Mouse (Mus musculus): ENCODE measurements around the gene Col4a1. TPM values are rescaled to one million over a fixed set of nuclear protein-coding genes. Genes with fewer than 3 reads are reported as not detected.

The Col4a1 gene
- polyA plus RNA-seq, 1 experiment from 2014 or later = 123 TPM

GRCm38 (mm10) chr8:11169383-11169782 is 143.2 kb downstream of the Col4a1 start:
- H3K9ac ChIP-seq (replicated peaks; ENCODE audit: low read length) = no peak overlapping the region
- no peaks in the 10 kb centered on the region for H3K27me3 ChIP-seq (ENCODE audit: control insufficient read depth, insufficient read depth, low read length)
- H3K9me3 ChIP-seq (ENCODE audit: control insufficient read depth, low read length) = no peaks in the 10 kb centered on the region
- no peak overlapping the region for H3K4me3 ChIP-seq (replicated peaks; ENCODE audit: low read depth, low read length)
- DNase-seq (no peak), ATAC-seq (ENCODE audit: low FRiP score, low TSS enrichment) (no peak)
- no peak overlapping the region for H3K27ac ChIP-seq (replicated peaks; ENCODE audit: low read depth, low read length)
- H3K4me1 ChIP-seq (ENCODE audit: control insufficient read depth, insufficient read depth, low read length) = no peaks in the 10 kb centered on the region
- no peak overlapping the region for H3K4me2 ChIP-seq (ENCODE audit: low read length)
- no peaks in the 10 kb centered on the region for H3K36me3 ChIP-seq (ENCODE audit: control insufficient read depth, insufficient read depth, low read length)
- WGBS = 80% methylated on average over 2 of the region's 2 CpGs

DNA sequence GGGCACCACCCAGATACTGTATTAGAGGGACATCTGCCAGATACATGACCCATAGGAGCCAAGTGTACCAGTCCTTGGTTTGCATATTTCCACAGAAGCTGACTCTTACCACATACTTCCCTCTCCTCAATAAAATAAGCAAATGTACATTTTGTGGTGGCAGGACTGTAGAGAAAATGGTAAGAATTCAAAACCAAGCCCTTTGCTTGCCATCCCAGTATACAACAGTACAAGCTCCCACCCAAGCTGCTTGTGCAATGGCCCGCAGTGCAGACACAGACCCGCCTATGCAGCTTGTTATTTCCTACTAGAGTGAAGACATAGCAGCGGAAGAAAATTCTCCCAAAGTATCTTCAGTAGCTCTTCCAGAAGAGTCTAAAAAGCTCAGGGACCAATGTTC is 143.8 kb downstream of the Col4a1 start:
- Histone ChIP-seq H3K4me3 (replicated peaks; ENCODE audit: low read depth, low read length) (no peak overlapping the region), H3K27ac (replicated peaks; ENCODE audit: low read depth, low read length) (no peak overlapping the region), H3K9ac (replicated peaks; ENCODE audit: low read length) (no peak overlapping the region), H3K4me1 (ENCODE audit: control insufficient read depth, insufficient read depth, low read length) (no peaks in the 10 kb centered on the region), H3K27me3 (ENCODE audit: control insufficient read depth, insufficient read depth, low read length) (no peaks in the 10 kb centered on the region), H3K9me3 (ENCODE audit: control insufficient read depth, low read length) (no peaks in the 10 kb centered on the region), H3K4me2 (ENCODE audit: low read length) (no peak overlapping the region), H3K36me3 (ENCODE audit: control insufficient read depth, insufficient read depth, low read length) (no peaks in the 10 kb centered on the region)
- WGBS = 92% methylated on average over 3 of the region's 3 CpGs
- no peak for ATAC-seq (ENCODE audit: low FRiP score, low TSS enrichment)
- no peak for DNase-seq

GRCm38 (mm10) chr8:11167955-11168354 is 144.7 kb downstream of the Col4a1 start:
- no peak overlapping the region for H3K4me2 ChIP-seq (ENCODE audit: low read length)
- H3K27me3 ChIP-seq (ENCODE audit: control insufficient read depth, insufficient read depth, low read length) = no peaks in the 10 kb centered on the region
- WGBS = 89% methylated on average over 9 of the region's 9 CpGs
- H3K4me1 ChIP-seq (ENCODE audit: control insufficient read depth, insufficient read depth, low read length) = no peaks in the 10 kb centered on the region
- H3K9me3 ChIP-seq (ENCODE audit: control insufficient read depth, low read length) = no peaks in the 10 kb centered on the region
- H3K27ac ChIP-seq (replicated peaks; ENCODE audit: low read depth, low read length) = no peak overlapping the region
- no peaks in the 10 kb centered on the region for H3K36me3 ChIP-seq (ENCODE audit: control insufficient read depth, insufficient read depth, low read length)
- no peak overlapping the region for H3K4me3 ChIP-seq (replicated peaks; ENCODE audit: low read depth, low read length)
- DNase-seq (no peak), ATAC-seq (ENCODE audit: low FRiP score, low TSS enrichment) (no peak)
- H3K9ac ChIP-seq (replicated peaks; ENCODE audit: low read length) = no peak overlapping the region

DNA sequence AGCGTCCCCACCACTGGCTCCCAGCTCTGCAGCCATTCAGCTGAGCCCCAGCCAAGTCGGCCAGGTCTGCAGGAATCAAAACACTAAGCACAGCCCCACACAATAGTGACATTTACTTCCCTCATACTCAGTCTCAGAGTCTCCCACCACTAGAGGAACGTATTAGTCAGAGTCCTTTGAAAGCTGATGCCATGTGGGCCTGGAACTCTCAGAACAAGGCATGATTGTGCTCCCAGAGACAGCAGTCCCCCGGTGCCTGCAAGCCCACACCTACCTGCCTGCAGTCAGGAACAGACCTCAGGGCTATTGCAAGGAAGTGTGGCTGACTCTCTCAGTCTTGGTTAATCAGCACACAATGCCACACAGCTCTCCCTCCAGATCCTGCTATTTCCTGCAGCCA is 147.0 kb downstream of the Col4a1 start:
- Histone ChIP-seq H3K9ac (replicated peaks; ENCODE audit: low read length) (no peak overlapping the region), H3K9me3 (ENCODE audit: control insufficient read depth, low read length) (no peaks in the 10 kb centered on the region), H3K27ac (replicated peaks; ENCODE audit: low read depth, low read length) (no peak overlapping the region), H3K4me1 (ENCODE audit: control insufficient read depth, insufficient read depth, low read length) (no peaks in the 10 kb centered on the region), H3K36me3 (ENCODE audit: control insufficient read depth, insufficient read depth, low read length) (no peaks in the 10 kb centered on the region), H3K4me3 (replicated peaks; ENCODE audit: low read depth, low read length) (no peak overlapping the region), H3K27me3 (ENCODE audit: control insufficient read depth, insufficient read depth, low read length) (no peaks in the 10 kb centered on the region), H3K4me2 (ENCODE audit: low read length) (no peak overlapping the region)
- ATAC-seq (ENCODE audit: low FRiP score, low TSS enrichment) (no peak), DNase-seq (no peak)
- WGBS = 53% methylated on average over 4 of the region's 4 CpGs

GRCm38 (mm10) chr8:11156319-11156692 is 156.3 kb downstream of the Col4a1 start:
- DNase-seq (no peak), ATAC-seq (ENCODE audit: low FRiP score, low TSS enrichment) (no peak)
- Histone ChIP-seq H3K36me3 (ENCODE audit: control insufficient read depth, insufficient read depth, low read length) (no peaks in the 10 kb centered on the region), H3K9me3 (ENCODE audit: control insufficient read depth, low read length) (no peaks in the 10 kb centered on the region), H3K4me1 (ENCODE audit: control insufficient read depth, insufficient read depth, low read length) (no peaks in the 10 kb centered on the region), H3K4me3 (replicated peaks; ENCODE audit: low read depth, low read length) (no peak overlapping the region), H3K27me3 (ENCODE audit: control insufficient read depth, insufficient read depth, low read length) (no peaks in the 10 kb centered on the region), H3K27ac (replicated peaks; ENCODE audit: low read depth, low read length) (no peak overlapping the region), H3K4me2 (ENCODE audit: low read length) (no peak overlapping the region), H3K9ac (replicated peaks; ENCODE audit: low read length) (no peak overlapping the region)
- 93% methylated on average over 2 of the region's 2 CpGs for WGBS

GRCm38 (mm10) chr8:11155579-11156318 is 156.9 kb downstream of the Col4a1 start:
- Histone ChIP-seq H3K27me3 (ENCODE audit: control insufficient read depth, insufficient read depth, low read length) (no peaks in the 10 kb centered on the region), H3K27ac (replicated peaks; ENCODE audit: low read depth, low read length) (no peak overlapping the region), H3K36me3 (ENCODE audit: control insufficient read depth, insufficient read depth, low read length) (no peaks in the 10 kb centered on the region), H3K4me1 (ENCODE audit: control insufficient read depth, insufficient read depth, low read length) (no peaks in the 10 kb centered on the region), H3K4me2 (ENCODE audit: low read length) (no peak overlapping the region), H3K9me3 (ENCODE audit: control insufficient read depth, low read length) (no peaks in the 10 kb centered on the region), H3K4me3 (replicated peaks; ENCODE audit: low read depth, low read length) (no peak overlapping the region), H3K9ac (replicated peaks; ENCODE audit: low read length) (no peak overlapping the region)
- ATAC-seq (ENCODE audit: low FRiP score, low TSS enrichment) = no peak
- no peak for DNase-seq
- 91% methylated on average over 9 of the region's 9 CpGs for WGBS

GRCm38 (mm10) chr8:11150268-11150667 is 162.4 kb downstream of the Col4a1 start:
- Histone ChIP-seq H3K4me1 (ENCODE audit: control insufficient read depth, insufficient read depth, low read length) (no peaks in the 10 kb centered on the region), H3K36me3 (ENCODE audit: control insufficient read depth, insufficient read depth, low read length) (no peaks in the 10 kb centered on the region), H3K27ac (replicated peaks; ENCODE audit: low read depth, low read length) (no peak overlapping the region), H3K4me3 (replicated peaks; ENCODE audit: low read depth, low read length) (no peak overlapping the region), H3K27me3 (ENCODE audit: control insufficient read depth, insufficient read depth, low read length) (no peaks in the 10 kb centered on the region), H3K9ac (replicated peaks; ENCODE audit: low read length) (no peak overlapping the region), H3K9me3 (ENCODE audit: control insufficient read depth, low read length) (no peaks in the 10 kb centered on the region), H3K4me2 (ENCODE audit: low read length) (no peak overlapping the region)
- WGBS = 92% methylated on average over 3 of the region's 3 CpGs
- DNase-seq (no peak), ATAC-seq (ENCODE audit: low FRiP score, low TSS enrichment) (no peak)

DNA sequence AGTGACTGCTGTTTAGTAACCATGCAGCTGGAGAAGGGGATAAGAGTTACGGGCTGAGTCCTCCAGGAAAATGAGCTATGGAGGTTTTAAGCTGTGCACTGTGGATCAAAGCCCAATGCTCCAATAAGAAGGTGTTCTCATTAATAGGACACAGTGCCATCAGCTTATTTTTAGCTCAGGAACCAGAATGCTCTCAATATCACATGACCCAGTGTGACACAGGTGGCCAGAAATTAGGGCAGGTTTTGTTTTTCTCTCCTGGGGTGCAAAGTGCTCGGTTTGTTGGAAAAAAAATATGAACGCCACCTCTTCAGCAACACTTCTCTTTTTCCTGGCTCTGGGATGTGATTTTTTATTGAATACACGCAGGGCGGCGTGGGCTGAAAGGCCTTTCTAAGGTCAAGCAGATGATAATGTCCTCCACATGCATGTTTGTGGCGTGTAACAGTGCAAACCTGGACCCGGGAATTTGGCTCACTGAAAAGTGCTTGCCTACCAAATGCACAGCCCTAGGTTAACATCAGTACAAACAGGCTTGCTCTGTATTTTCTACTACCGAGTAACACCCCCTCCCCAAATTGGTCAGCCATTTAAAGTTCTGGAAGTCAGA is 163.3 kb downstream of the Col4a1 start:
- H3K9me3 ChIP-seq (ENCODE audit: control insufficient read depth, low read length) = no peaks in the 10 kb centered on the region
- ATAC-seq (ENCODE audit: low FRiP score, low TSS enrichment) (no peak), DNase-seq (no peak)
- H3K4me1 ChIP-seq (ENCODE audit: control insufficient read depth, insufficient read depth, low read length) = no peaks in the 10 kb centered on the region
- H3K36me3 ChIP-seq (ENCODE audit: control insufficient read depth, insufficient read depth, low read length) = no peaks in the 10 kb centered on the region
- no peak overlapping the region for H3K4me2 ChIP-seq (ENCODE audit: low read length)
- no peak overlapping the region for H3K4me3 ChIP-seq (replicated peaks; ENCODE audit: low read depth, low read length)
- H3K27ac ChIP-seq (replicated peaks; ENCODE audit: low read depth, low read length) = no peak overlapping the region
- WGBS = 90% methylated on average over 9 of the region's 9 CpGs
- no peaks in the 10 kb centered on the region for H3K27me3 ChIP-seq (ENCODE audit: control insufficient read depth, insufficient read depth, low read length)
- no peak overlapping the region for H3K9ac ChIP-seq (replicated peaks; ENCODE audit: low read length)

DNA sequence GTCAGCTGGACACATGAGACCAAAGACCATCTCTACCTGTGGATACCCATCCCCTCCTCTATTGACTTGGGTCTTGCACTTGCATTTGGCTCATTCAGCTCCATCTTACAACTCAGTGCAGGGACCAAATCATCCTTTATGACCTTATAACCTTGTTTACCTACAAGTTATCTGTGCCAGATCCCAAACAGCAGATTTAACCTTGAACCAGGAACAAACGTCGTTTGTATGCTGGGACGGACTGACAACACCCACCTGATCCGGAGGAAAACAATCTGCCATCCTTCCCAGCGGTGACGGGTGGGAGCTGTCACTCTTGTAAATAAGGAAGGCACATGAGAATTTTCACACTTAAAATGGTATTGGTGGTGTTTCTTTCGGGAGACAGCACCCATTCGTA is 163.8 kb downstream of the Col4a1 start:
- no peak overlapping the region for H3K9ac ChIP-seq (replicated peaks; ENCODE audit: low read length)
- H3K4me1 ChIP-seq (ENCODE audit: control insufficient read depth, insufficient read depth, low read length) = no peaks in the 10 kb centered on the region
- ATAC-seq (ENCODE audit: low FRiP score, low TSS enrichment) (no peak), DNase-seq (no peak)
- WGBS = 94% methylated on average over 8 of the region's 8 CpGs
- no peak overlapping the region for H3K4me2 ChIP-seq (ENCODE audit: low read length)
- H3K36me3 ChIP-seq (ENCODE audit: control insufficient read depth, insufficient read depth, low read length) = no peaks in the 10 kb centered on the region
- no peaks in the 10 kb centered on the region for H3K27me3 ChIP-seq (ENCODE audit: control insufficient read depth, insufficient read depth, low read length)
- H3K9me3 ChIP-seq (ENCODE audit: control insufficient read depth, low read length) = no peaks in the 10 kb centered on the region
- no peak overlapping the region for H3K4me3 ChIP-seq (replicated peaks; ENCODE audit: low read depth, low read length)
- no peak overlapping the region for H3K27ac ChIP-seq (replicated peaks; ENCODE audit: low read depth, low read length)
